Mouse (Mus musculus): ENCODE data around the gene Coro6.

Coro6 gene

DNA sequence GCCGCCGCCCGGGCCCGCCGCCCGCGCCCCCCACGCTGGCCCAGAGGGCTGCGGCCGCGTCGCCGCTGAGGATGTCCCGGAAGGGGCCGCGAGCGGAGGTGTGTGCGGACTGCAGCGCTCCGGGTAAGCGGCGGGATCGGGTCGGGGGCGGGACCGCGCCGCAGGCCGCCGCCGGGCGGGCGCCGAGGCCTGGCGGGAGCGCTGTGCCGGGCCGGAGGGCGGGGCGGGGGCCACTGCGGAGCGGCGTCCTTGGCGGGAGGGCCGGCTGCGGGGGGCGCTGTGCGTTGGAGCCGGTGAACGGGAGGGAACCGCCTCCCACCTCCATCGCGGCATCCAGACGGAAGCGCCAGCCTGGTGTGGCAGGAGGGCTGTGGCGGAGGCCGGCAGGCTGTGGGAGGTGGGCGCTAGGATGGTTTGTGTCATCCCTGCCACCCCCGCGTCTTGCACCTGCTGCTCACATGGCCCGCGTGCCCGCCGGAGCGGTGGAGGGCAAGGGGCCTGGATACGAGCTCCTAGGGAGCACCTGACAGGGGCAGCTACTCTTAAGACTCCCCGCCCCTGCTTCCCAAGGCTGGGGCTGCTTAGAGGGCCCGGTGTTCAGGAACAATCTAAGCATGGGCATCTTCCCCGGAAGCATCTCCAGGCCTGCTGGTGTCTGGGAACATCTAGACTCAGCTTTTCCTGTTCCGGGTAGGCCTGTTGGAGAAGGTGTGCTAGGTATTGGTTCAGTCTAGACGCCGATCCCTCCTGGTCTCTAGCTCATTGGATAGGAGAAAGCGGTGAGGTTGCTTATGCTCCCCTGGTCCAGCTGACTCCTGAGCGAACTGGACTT lies 31.5 kb downstream of the Coro6 start, which contains the start of gene Git1:
TSS of gene Git1 (plus strand) at position 51 of the 832 bp plus-strand sequence.
- DNase-seq (ENCODE audit: low spot score in 2 of 2) = peak in 1 of 2 experiments; percentile 40

DNA sequence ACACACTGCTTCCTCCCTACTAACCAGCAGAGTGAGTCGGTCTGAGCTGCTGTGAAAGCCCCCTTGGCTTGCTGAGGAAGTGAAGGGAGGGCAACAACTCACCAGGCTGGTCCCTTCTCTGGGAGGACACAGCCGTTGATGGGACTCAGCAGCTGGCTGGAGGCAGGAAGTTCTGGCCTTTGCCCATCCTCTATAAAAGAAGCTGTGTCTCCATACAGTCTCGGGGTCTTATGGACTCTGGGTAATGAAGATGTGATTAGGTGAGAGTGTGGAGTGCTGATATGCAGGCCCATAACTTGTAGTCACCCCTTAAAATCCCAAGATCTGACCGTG lies 32.1 kb downstream of the Coro6 start:
- DNase-seq (ENCODE audit: low spot score in 2 of 2) = no peak

GRCm38 (mm10) chr11:77494782-77495181 lies 32.6 kb downstream of the Coro6 start:
- DNase-seq (ENCODE audit: low spot score in 2 of 2) = no peak

- DNase-seq (ENCODE audit: low spot score in 2 of 2) = no peak
These were observed 33.3 kb downstream of the Coro6 start for GRCm38 (mm10) chr11:77495507-77495906.

- peak; percentile 58 to 64 for DNase-seq (ENCODE audit: low spot score in 2 of 2)
These were observed 35.1 kb downstream of the Coro6 start for GRCm38 (mm10) chr11:77497341-77497756.

- no peak for DNase-seq (ENCODE audit: low spot score in 2 of 2)
These were observed 35.6 kb downstream of the Coro6 start for GRCm38 (mm10) chr11:77497851-77498250.

DNA sequence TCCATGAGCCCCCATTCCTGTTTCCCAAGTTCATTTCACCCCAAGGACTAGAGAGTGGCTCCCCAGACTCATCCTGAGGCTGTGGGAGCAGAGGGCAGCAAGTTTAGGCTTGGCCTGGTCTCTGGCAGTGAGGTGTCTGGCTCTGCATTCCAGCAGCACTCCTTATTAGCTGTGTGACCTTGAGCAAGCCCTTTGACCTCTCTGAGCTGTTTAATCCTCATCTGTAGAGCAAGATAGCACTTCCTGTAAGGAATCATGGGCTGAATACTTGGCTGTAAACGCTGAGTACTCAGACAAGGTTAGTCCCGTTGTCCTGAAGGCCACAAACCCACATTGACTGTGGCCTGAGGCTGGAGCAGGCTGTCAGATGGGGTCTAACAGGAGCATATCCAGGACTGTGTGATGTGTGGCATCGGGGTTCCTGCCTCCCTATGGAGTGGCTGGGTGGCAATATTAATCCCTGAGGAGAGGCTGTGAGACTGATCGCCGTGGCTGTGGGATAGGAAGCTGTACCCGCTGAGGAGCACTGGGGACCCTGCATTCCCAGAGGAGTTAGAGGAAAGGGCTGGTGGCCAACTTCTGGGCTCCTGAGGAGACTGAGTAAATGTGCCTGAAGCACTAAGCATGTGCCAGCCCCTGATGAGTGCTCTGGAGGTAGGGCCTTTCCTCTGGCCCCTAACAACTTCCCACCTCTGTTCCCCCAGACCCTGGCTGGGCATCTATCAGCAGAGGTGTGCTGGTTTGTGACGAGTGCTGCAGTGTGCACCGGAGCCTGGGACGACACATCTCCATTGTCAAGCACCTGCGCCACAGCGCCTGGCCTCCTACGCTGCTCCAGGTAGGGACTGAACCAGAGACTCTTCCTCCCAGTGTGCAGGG lies 36.3 kb downstream of the Coro6 start:
- no peak for DNase-seq (ENCODE audit: low spot score in 2 of 2)

DNA sequence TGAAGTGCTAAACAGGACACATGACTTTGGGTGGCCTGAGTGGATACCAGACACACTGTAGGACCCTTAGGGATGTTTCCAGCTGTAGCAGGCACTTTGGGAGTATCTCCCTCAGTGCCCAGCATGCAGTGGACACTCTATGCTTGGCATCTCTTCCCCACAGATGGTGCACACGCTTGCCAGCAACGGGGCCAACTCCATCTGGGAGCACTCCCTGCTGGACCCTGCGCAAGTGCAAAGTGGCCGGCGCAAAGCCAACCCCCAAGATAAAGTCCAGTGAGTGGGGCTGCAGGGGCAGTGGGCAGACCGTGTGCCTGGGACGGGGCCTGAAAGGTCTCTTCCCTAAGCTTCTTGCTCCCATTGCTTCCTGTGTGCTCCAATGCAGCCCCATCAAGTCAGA lies 37.1 kb downstream of the Coro6 start:
- DNase-seq (ENCODE audit: low spot score in 2 of 2) = no peak

DNA sequence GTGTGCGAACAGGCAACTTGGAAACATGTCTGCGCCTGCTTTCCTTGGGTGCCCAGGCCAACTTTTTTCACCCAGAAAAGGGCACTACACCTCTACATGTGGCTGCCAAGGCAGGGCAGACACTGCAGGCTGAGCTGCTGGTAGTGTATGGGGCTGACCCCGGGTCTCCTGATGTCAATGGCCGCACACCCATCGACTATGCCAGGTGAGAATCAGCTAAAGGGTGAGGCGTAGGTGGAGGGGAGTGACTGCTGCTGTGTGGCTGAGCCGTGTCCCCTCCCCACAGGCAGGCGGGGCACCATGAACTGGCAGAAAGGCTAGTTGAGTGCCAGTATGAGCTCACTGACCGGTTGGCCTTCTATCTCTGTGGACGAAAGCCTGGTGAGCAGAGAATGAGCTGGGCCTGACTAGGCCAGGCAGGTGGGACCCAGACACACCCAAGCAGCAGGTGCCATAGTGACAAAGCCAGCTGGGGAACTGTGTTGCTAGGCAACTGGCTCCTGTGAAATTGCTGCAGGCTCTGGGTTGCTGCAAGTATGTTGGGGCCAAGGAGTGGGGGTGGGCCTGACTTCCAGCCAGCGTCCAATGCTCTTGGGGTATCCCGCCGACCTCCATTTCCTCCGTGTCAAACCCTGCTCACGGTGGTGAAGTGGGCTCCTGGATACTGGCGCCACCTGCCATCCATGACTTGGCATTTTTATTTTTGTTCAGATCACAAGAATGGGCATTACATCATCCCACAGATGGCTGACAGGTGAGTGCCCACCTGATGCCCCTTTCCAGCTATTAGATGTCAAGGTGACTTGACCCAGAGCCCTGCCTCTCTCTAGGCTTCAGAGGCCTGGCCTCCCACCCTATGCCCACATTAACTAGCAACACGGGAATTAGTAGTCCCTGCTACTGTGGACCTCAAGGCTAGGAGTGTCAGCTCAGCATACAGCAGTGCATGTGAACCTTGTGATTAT lies 38.4 kb downstream of the Coro6 start:
- DNase-seq (ENCODE audit: low spot score in 2 of 2) = no peak

- DNase-seq (ENCODE audit: low spot score in 2 of 2) = peak; percentile 60 to 67
These were observed 39.2 kb downstream of the Coro6 start for GRCm38 (mm10) chr11:77501392-77501791.

DNA sequence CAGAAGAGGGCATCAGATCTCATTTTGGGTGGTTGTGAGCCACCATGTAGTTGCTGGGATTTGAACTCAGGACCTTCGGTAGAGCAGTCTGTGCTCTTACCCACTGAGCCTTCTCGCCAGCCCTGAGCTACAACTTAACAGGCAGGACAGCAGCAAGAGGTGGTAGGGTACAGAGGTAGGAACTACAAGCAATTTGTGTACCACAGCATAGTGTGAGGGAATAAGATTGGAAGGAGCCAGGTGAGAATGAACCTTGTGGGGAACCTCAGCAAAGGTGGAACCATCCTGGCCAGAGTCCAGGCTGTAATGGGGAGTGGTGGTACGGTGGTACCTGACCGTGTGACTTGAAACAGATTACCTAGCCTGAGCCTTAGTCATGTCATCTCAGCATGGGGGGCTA lies 39.8 kb downstream of the Coro6 start:
- no peak for DNase-seq (ENCODE audit: low spot score in 2 of 2)

DNA sequence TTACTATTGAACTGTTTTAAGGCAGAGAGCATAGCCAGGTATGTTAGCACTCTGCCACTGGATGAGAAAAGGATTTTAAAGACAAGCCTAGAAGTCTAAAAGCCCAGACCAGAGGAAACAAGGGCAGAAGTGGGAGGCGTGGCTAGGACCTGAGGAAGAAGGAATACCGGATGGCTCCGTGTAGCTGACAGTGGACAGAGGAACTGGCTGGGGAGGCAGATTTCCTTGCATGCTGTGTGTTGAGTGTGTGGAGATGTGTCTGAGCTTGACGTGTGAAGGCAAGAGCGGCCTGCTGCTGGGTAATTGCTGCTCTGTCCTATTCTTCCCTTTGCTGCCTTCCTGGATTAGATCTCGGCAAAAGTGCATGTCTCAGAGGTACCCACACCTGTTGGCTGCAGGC lies 40.3 kb downstream of the Coro6 start:
- DNase-seq (ENCODE audit: low spot score in 2 of 2) = no peak

DNA sequence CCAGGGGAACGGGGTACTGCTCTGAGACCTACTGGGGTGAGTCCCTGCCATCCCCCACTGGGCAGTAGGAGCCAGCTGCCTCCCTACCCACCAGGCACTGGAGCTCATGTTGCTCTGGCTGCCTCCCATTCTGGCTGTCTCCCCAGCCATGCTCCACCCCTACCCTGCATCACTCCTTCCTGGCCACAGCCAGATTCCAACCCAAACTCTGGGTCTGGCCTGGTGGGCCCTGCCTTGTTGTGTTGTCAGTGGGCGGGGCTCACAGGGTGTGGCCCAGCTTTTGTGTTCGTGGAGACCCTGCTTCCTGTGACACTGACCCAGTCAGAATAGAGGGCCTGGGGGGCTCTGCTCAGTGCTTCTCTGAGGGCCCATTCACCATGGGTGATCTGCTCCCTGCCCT lies 41.3 kb downstream of the Coro6 start:
- no peak for DNase-seq (ENCODE audit: low spot score in 2 of 2)

DNA sequence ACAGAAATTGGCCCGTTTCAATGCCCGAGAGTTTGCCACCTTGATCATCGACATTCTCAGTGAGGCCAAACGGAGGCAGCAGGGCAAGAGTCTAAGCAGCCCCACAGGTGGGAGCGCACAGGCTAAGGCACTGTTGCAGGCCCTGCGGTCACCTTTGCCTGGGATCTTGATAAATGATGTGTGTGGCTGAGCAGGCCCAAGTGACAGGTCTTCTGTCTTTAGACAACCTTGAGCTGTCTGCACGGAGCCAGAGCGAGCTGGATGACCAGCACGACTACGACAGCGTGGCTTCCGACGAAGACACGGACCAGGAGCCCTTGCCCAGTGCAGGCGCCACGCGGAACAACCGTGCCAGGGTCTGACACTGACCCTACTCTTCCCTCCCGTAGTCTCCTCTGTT lies 42.2 kb downstream of the Coro6 start:
- no peak for DNase-seq (ENCODE audit: low spot score in 2 of 2)

DNA sequence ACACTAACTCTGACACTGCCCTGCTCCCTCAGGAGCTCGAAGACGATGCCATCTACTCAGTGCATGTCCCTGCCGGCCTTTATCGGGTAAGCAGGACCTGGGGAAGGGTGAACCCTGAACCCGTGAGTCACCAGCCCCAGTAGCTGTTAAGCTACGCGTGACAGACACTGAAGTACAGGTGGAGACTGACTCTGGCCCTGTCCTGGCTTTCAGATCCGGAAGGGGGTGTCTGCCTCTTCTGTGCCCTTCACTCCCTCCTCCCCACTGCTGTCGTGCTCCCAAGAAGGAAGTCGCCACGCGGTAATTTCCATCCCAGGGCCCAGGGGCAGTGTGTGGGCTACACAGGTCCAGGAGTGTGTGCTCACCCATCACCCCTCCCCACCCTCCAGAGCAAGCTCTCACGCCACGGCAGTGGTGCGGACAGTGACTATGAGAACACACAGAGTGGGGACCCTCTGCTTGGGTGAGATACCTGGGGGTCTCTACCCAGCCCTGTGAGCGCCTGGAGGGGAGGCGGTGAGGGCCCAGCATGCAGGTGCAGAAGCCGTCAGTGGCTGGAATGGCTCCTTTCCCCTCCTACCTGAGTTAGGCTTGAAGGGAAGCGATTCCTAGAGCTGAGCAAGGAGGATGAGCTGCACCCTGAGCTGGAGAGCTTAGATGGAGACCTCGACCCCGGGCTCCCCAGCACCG lies 43.2 kb downstream of the Coro6 start:
- no peak for DNase-seq (ENCODE audit: low spot score in 2 of 2)

- no peak for DNase-seq (ENCODE audit: low spot score in 2 of 2)
These were observed 44.1 kb downstream of the Coro6 start for GRCm38 (mm10) chr11:77506273-77506672.

DNA sequence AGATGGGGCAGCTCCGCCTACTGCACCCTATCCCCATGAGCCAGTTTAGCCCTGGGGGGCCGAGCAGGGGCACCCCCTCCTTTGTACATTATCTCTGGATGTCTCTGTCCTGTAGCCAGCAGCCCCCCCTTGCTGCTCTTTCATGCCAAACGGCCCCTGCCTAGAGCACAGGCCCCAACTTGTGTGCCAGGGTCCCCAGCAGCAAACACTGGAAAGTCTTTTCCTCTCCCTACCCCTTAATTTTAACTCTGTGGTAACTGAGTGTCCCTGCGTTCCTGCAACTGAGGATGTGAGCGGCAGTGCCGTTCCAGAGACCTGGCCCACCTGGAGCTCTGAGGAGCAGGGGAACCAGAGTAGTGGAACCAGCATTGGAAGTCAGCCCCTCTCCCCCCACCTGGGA lies 44.7 kb downstream of the Coro6 start:
- no peak for DNase-seq (ENCODE audit: low spot score in 2 of 2)

- DNase-seq (ENCODE audit: low spot score in 2 of 2) = no peak
These were observed 45.2 kb downstream of the Coro6 start for GRCm38 (mm10) chr11:77507426-77507825.

DNA sequence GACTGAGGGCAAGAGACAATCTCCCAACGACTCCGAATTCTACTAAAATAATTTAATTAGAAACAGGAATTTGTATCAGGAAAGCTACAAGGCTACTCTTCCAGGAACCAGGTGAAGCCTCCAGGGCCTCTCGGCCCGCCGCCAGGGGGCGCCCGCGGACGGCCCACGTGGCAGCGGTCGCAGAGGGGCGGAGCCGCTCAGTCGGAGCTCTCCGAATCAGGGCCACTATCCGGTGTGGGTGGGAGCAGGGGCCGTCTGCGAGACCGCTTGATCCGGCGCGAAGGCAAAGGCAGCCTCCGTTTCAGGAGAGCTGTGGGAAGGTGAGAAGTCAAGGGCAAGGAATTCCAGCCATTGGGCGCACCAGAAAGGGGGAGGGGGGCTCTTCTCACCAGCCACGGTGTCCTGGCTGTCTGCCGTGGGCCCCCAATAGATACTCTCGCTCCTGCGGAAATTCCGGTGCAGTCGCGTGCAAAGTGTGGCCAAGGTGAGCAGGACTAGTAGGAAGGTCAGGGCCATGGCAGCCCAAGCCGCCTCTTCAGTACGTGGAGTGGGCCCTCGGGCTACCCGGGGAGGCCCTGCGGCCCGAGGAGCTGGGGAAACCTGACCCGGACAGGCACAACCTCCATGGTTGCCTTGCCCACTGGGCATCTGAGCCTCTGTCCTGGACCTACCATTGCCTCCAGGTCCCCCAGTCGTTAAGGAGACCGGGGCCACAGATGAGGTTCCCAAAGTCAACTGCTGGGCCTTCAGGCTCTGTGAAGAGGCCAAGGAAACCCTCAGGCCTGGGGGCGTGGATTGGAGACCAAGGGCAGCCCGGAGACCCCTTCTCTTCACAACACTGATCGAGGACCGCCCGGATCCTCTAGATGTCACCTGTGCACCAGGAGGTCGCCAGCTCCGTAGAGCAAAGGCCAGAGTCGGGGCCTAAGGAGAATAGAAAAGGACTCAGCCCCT lies 46.1 kb downstream of the Coro6 start:
- DNase-seq (ENCODE audit: low spot score in 2 of 2) = peak; percentile 81 to 84

- no peak for DNase-seq (ENCODE audit: low spot score in 2 of 2)
These were observed 49.1 kb downstream of the Coro6 start for GRCm38 (mm10) chr11:77511336-77511735.
